Mouse (Mus musculus): ENCODE results near the gene Id1.
A peak's percentile ranks its signal among the peaks of the same experiment; 100 is the strongest.

Id1 gene

GRCm38 (mm10) chr2:152736090-152736601, at the start of gene Id1:
Gene Id1, plus strand, starts transcription at chr2:152736251.
- DNase-seq, result peak; percentile 66 to 75

GRCm38 (mm10) chr2:152686399-152686798, 49.7 kb upstream of the Id1 start:
- DNase-seq, result no peak

GRCm38 (mm10) chr2:152686806-152687267, 49.2 kb upstream of the Id1 start, which contains the start of gene Mcts2:
Gene Mcts2, plus strand, starts transcription at chr2:152687035.
- no peak for DNase-seq

- DNase-seq, result no peak
These were observed 44.4 kb upstream of the Id1 start for GRCm38 (mm10) chr2:152691564-152692217.

GRCm38 (mm10) chr2:152693233-152693632, 42.8 kb upstream of the Id1 start:
- peak; percentile 64 to 66 for DNase-seq

GRCm38 (mm10) chr2:152693735-152694134, 42.3 kb upstream of the Id1 start:
- no peak for DNase-seq

- DNase-seq, result no peak
These were observed 41.3 kb upstream of the Id1 start for GRCm38 (mm10) chr2:152694708-152695107.

GRCm38 (mm10) chr2:152696016-152696415, 40.0 kb upstream of the Id1 start:
- DNase-seq, result no peak

- DNase-seq, result peak; percentile 87 to 88
These were observed 39.4 kb upstream of the Id1 start for GRCm38 (mm10) chr2:152696476-152697164.

GRCm38 (mm10) chr2:152700138-152700537, 35.9 kb upstream of the Id1 start:
- no peak for DNase-seq

GRCm38 (mm10) chr2:152700725-152701124, 35.3 kb upstream of the Id1 start:
- DNase-seq, result no peak

GRCm38 (mm10) chr2:152703596-152704255, 32.3 kb upstream of the Id1 start:
- DNase-seq, result no peak

- no peak for DNase-seq
These were observed 31.8 kb upstream of the Id1 start for GRCm38 (mm10) chr2:152704256-152704605.

- no peak for DNase-seq
These were observed 31.2 kb upstream of the Id1 start for GRCm38 (mm10) chr2:152704811-152705370.

- DNase-seq, result no peak
These were observed 30.0 kb upstream of the Id1 start for GRCm38 (mm10) chr2:152705993-152706571.

- DNase-seq, result no peak
These were observed 28.9 kb upstream of the Id1 start for GRCm38 (mm10) chr2:152707186-152707585.

GRCm38 (mm10) chr2:152707627-152708026, 28.4 kb upstream of the Id1 start:
- peak in 1 of 2 experiments; percentile 43 for DNase-seq

- no peak for DNase-seq
These were observed 27.0 kb upstream of the Id1 start for GRCm38 (mm10) chr2:152709066-152709465.

GRCm38 (mm10) chr2:152716241-152716772, 19.7 kb upstream of the Id1 start:
- DNase-seq, result no peak

- DNase-seq, result no peak
These were observed 18.4 kb upstream of the Id1 start for GRCm38 (mm10) chr2:152717652-152718051.

- DNase-seq, result no peak
These were observed 18.0 kb upstream of the Id1 start for GRCm38 (mm10) chr2:152718076-152718475.

GRCm38 (mm10) chr2:152723651-152724331, 12.3 kb upstream of the Id1 start:
- peak in 1 of 2 experiments; percentile 34 for DNase-seq

Measured in thymus, postnatal 36 days (tissue).